Mouse (Mus musculus): Measurements from ENCODE around the gene Usp47. TPM values are rescaled to one million over a fixed set of nuclear protein-coding genes. Genes with fewer than 3 reads are reported as not detected.
A peak's percentile ranks its signal among the peaks of the same experiment; 100 is the strongest.

Usp47 gene
- polyA plus RNA-seq, 1 experiment, result 28.7 TPM

DNA sequence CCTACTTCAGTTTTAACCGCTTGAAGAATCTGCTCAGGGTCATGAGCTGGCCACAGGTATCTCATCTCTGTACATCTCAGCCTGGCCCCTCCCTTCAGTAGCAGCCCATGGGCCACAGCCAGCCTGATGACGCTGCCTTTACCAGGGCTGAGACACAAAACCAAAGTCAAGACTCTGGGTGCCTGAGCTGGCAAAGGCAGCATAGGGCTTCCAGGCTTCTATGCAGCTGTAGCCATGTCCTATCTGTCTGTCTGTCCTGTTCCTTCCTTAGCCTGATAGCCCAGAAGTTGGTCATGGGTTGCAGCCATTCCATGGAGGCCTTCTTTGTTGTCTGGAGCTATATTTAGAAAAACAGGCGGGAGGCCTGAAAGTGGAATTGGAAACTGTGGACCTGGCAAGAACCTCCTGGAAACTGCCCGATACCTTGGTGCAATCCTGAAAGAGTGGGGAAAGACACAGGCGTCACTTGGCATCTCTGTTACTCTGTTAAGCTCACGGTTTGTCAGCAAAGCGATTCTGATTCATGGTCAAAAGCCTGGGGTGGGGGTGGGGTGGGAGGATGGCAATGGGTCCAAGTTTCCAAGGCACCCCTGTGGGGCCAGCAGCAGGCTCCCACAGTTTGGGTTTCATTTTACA lies 102.4 kb downstream of the Usp47 start:
- Histone ChIP-seq H3ac (ENCODE audit: control insufficient read depth, insufficient read length) (no peak overlapping the region), H3K4me3 (no peak overlapping the region), H3K36me3 (ENCODE audit: control insufficient read depth, insufficient read depth) (no peaks in the 10 kb centered on the region), H3K79me2 (ENCODE audit: control insufficient read depth, insufficient read depth) (no peaks in the 10 kb centered on the region), H3K4me2 (ENCODE audit: low read depth) (no peak overlapping the region), H3K27me3 (ENCODE audit: control insufficient read depth, insufficient read depth, insufficient read length) (no peaks in the 10 kb centered on the region)
- TF ChIP-seq MAX (IDR thresholded peaks at IDR 0.05; ENCODE audit: low read depth) (no peak), TCF12 (IDR thresholded peaks at IDR 0.05; ENCODE audit: insufficient read depth, poor library complexity, severe bottlenecking) (no peak), E2F4 (IDR thresholded peaks at IDR 0.05; ENCODE audit: insufficient read depth) (no peak), REST (IDR thresholded peaks at IDR 0.05; ENCODE audit: insufficient read depth, insufficient read length) (no peak), USF1 (IDR thresholded peaks at IDR 0.05; ENCODE audit: low read depth) (no peak), SRF (IDR thresholded peaks at IDR 0.05; ENCODE audit: control insufficient read depth, insufficient read length, low read depth) (no peak), POLR2A (IDR thresholded peaks at IDR 0.05; ENCODE audit: insufficient read length, low read depth) (no peak), POLR2AphosphoS2 (IDR thresholded peaks at IDR 0.05; ENCODE audit: insufficient read length, low read depth) (no peak), CEBPB (IDR thresholded peaks at IDR 0.05; ENCODE audit: insufficient read depth, poor library complexity, severe bottlenecking) (no peak), MYOD1 (IDR thresholded peaks at IDR 0.05; ENCODE audit: control insufficient read depth in 1 of 3, insufficient read length in 2 of 3, low read depth in 2 of 3) (no peak), TCF3 (IDR thresholded peaks at IDR 0.05; ENCODE audit: insufficient read length, low read depth) (no peak), MYOG (IDR thresholded peaks at IDR 0.05; ENCODE audit: control insufficient read depth in 1 of 3, insufficient read depth in 1 of 3, insufficient read length in 2 of 3, low read depth in 2 of 3) (no peak)

DNA sequence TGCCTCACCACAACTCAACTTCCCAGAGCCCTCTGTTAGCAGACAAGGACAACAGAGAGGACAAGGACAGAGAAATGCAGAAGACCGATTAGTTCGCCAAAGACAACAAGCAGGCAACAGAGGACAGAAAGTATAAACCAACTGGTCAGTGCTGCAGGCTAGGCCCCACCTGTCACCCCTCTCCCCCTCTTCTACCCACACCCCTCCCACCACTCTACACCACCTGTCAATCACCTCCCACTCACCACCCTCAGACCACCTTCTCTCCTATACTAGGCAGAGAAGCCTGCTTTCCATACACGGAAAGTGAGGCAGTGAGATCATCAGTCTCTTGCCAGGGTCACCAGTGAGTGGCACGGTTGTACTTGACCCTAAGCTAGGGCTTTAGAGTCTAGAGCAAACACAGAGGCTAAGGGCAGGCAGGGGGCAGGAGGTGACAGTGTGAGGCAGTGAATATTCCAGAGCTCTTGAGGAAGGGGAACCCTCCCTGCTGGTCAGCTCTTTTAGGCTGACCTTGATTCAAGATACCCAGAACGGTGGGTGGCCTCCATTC lies 103.9 kb downstream of the Usp47 start:
- no peaks in the 10 kb centered on the region for H3K36me3 ChIP-seq (ENCODE audit: control insufficient read depth, insufficient read depth)
- H3ac ChIP-seq (ENCODE audit: control insufficient read depth, insufficient read length), result no peak overlapping the region
- H3K79me2 ChIP-seq (ENCODE audit: control insufficient read depth, insufficient read depth), result no peaks in the 10 kb centered on the region
- H3K4me3 ChIP-seq, result no peak overlapping the region
- H3K4me2 ChIP-seq (ENCODE audit: low read depth), result no peak overlapping the region
- no peaks in the 10 kb centered on the region for H3K27me3 ChIP-seq (ENCODE audit: control insufficient read depth, insufficient read depth, insufficient read length)
- TF ChIP-seq MYOG (IDR thresholded peaks at IDR 0.05; ENCODE audit: control insufficient read depth in 1 of 3, insufficient read depth in 1 of 3, insufficient read length in 2 of 3, low read depth in 2 of 3), result no peak
- TF ChIP-seq MYOD1 (IDR thresholded peaks at IDR 0.05; ENCODE audit: control insufficient read depth in 1 of 3, insufficient read length in 2 of 3, low read depth in 2 of 3), result peak in 2 of 3 experiments; percentile 20 to 57

DNA sequence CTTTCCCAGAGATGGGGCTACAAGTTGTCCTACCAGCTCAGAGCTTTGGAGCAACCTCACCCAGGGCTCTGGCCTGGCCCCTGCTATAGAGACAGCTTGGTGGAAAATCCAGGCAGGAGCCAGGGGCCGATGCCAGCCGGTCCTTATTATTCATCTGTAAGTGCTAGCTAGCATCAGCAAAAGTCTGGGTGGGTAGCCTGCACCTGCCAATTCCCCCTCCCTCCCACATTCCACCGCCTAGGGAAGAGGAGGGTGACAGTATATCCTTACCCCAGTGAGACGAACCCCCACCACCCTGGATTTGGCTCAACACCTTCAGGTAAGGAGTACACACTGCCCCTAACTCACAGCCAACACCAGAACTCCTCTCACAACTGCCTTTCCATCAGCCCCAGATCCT lies 104.7 kb downstream of the Usp47 start:
- no peak overlapping the region for H3K4me3 ChIP-seq
- H3K36me3 ChIP-seq (ENCODE audit: control insufficient read depth, insufficient read depth), result no peaks in the 10 kb centered on the region
- no peaks in the 10 kb centered on the region for H3K27me3 ChIP-seq (ENCODE audit: control insufficient read depth, insufficient read depth, insufficient read length)
- TF ChIP-seq USF1 (IDR thresholded peaks at IDR 0.05; ENCODE audit: low read depth), result no peak
- no peak overlapping the region for H3K4me2 ChIP-seq (ENCODE audit: low read depth)
- H3ac ChIP-seq (ENCODE audit: control insufficient read depth, insufficient read length), result no peak overlapping the region
- no peaks in the 10 kb centered on the region for H3K79me2 ChIP-seq (ENCODE audit: control insufficient read depth, insufficient read depth)

DNA sequence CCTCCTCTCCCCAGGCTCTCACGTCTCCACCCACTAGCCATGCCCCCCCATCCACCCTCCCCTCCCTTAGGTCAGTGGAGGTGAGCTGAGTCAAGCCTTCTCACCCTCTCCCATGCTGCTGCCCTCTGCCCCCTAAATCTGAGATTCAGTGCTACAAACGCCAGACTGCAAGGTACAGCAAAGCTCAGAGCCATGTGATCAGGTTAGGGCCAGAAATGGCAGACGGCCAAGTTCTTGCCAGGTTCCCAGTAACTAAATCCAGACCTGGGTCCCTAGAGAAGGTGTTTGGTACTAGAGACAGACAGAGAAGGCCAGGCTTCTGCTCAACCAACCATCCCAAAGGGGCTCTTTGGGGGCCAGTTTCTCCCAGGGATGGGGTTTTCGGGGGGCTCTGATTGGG lies 105.5 kb downstream of the Usp47 start:
- H3K4me2 ChIP-seq (ENCODE audit: low read depth), result no peak overlapping the region
- no peaks in the 10 kb centered on the region for H3K36me3 ChIP-seq (ENCODE audit: control insufficient read depth, insufficient read depth)
- no peak for TF ChIP-seq USF1 (IDR thresholded peaks at IDR 0.05; ENCODE audit: low read depth)
- no peak for TF ChIP-seq MYOG (IDR thresholded peaks at IDR 0.05; ENCODE audit: control insufficient read depth in 1 of 3, insufficient read depth in 1 of 3, insufficient read length in 2 of 3, low read depth in 2 of 3)
- no peak for TF ChIP-seq MAX (IDR thresholded peaks at IDR 0.05; ENCODE audit: low read depth)
- TF ChIP-seq MYOD1 (IDR thresholded peaks at IDR 0.05; ENCODE audit: control insufficient read depth in 1 of 3, insufficient read length in 2 of 3, low read depth in 2 of 3), result no peak
- TF ChIP-seq CEBPB (IDR thresholded peaks at IDR 0.05; ENCODE audit: insufficient read depth, poor library complexity, severe bottlenecking), result no peak
- TF ChIP-seq SRF (IDR thresholded peaks at IDR 0.05; ENCODE audit: control insufficient read depth, insufficient read length, low read depth), result no peak
- no peak for TF ChIP-seq TCF12 (IDR thresholded peaks at IDR 0.05; ENCODE audit: insufficient read depth, poor library complexity, severe bottlenecking)
- TF ChIP-seq POLR2AphosphoS2 (IDR thresholded peaks at IDR 0.05; ENCODE audit: insufficient read length, low read depth), result no peak
- no peak for TF ChIP-seq TCF3 (IDR thresholded peaks at IDR 0.05; ENCODE audit: insufficient read length, low read depth)
- TF ChIP-seq REST (IDR thresholded peaks at IDR 0.05; ENCODE audit: insufficient read depth, insufficient read length), result no peak
- no peak for TF ChIP-seq E2F4 (IDR thresholded peaks at IDR 0.05; ENCODE audit: insufficient read depth)
- no peak for TF ChIP-seq POLR2A (IDR thresholded peaks at IDR 0.05; ENCODE audit: insufficient read length, low read depth)
- no peak overlapping the region for H3ac ChIP-seq (ENCODE audit: control insufficient read depth, insufficient read length)
- no peaks in the 10 kb centered on the region for H3K79me2 ChIP-seq (ENCODE audit: control insufficient read depth, insufficient read depth)
- H3K27me3 ChIP-seq (ENCODE audit: control insufficient read depth, insufficient read depth, insufficient read length), result no peaks in the 10 kb centered on the region
- H3K4me3 ChIP-seq, result no peak overlapping the region

DNA sequence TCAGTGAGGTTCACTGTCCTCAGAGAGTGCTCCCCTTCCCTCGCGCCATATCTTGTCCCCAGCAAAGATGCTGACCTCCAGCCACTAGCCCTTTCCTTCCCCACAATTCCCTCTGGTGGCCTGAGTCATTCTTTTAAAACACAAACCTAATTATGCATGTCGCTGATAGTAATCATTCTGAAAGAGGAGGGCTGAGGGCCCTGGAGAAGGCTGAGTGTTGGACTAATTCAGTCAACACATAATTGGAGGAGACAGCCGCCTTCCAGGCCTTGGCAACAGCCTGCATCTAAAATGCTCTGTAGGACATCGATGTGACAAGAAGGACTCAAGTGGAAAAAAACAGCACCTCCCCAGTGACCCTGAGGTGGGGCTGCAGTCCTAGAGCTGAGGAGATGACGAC lies 106.5 kb downstream of the Usp47 start:
- Histone ChIP-seq H3ac (ENCODE audit: control insufficient read depth, insufficient read length) (no peak overlapping the region), H3K4me3 (no peak overlapping the region), H3K4me2 (ENCODE audit: low read depth) (no peak overlapping the region), H3K79me2 (ENCODE audit: control insufficient read depth, insufficient read depth) (no peaks in the 10 kb centered on the region), H3K27me3 (ENCODE audit: control insufficient read depth, insufficient read depth, insufficient read length) (no peaks in the 10 kb centered on the region), H3K36me3 (ENCODE audit: control insufficient read depth, insufficient read depth) (no peaks in the 10 kb centered on the region)
- TF ChIP-seq USF1 (IDR thresholded peaks at IDR 0.05; ENCODE audit: low read depth) (no peak), MAX (IDR thresholded peaks at IDR 0.05; ENCODE audit: low read depth) (no peak), POLR2A (IDR thresholded peaks at IDR 0.05; ENCODE audit: insufficient read length, low read depth) (no peak), E2F4 (IDR thresholded peaks at IDR 0.05; ENCODE audit: insufficient read depth) (no peak), TCF12 (IDR thresholded peaks at IDR 0.05; ENCODE audit: insufficient read depth, poor library complexity, severe bottlenecking) (no peak), POLR2AphosphoS2 (IDR thresholded peaks at IDR 0.05; ENCODE audit: insufficient read length, low read depth) (no peak), REST (IDR thresholded peaks at IDR 0.05; ENCODE audit: insufficient read depth, insufficient read length) (no peak)
